Mouse (Mus musculus) kidney, postnatal 0 days (tissue): ENCODE results near the gene Zfp800. TPM values are rescaled to one million over a fixed set of nuclear protein-coding genes. Genes with fewer than 3 reads are reported as not detected.

Experiments
- ATAC-seq: fragments of 200-750 bp; cut with Nextera tagmentation; replicated peaks from 2 replicates; pipeline ENCODE4 v1.8.0; 2017; ENCODE audit warnings: low read depth, moderate number of reproducible peaks, moderate TSS enrichment, moderate library complexity; ENCODE audit not compliant: low FRiP score
- DNase-seq: peaks from one replicate; pipeline ENCODE4 v3.0.0-alpha.2; 2016; ENCODE audit warnings: low spot score
- H3K27ac ChIP-seq: fragments of 300-500 bp; sonication (generic); 2 replicates; pipeline ENCODE4 v1.5.1; 2014; ENCODE audit warnings: mild to moderate bottlenecking
- H3K27me3 ChIP-seq: fragments of 300-500 bp; sonication (generic); 2 replicates; pipeline ENCODE4 v1.6.1; 2014; ENCODE audit warnings: low read length, mixed read lengths; ENCODE audit not compliant: insufficient read depth
- H3K36me3 ChIP-seq: fragments of 300-500 bp; sonication (generic); 2 replicates; pipeline ENCODE4 v1.6.1; 2014; ENCODE audit warnings: low read length, mixed read lengths; ENCODE audit not compliant: insufficient read depth
- H3K4me1 ChIP-seq: fragments of 300-500 bp; sonication (generic); replicated peaks from 2 replicates; pipeline ENCODE4 v1.6.1; 2014; ENCODE audit warnings: antibody characterized with exemption, low read length, mixed read lengths; ENCODE audit not compliant: insufficient read depth
- H3K4me2 ChIP-seq: fragments of 300-500 bp; sonication (generic); 2 replicates; pipeline ENCODE4 v1.6.1; 2014; ENCODE audit warnings: mild to moderate bottlenecking, low read length, moderate library complexity, mixed read lengths
- H3K4me3 ChIP-seq: fragments of 300-500 bp; sonication (generic); replicated peaks from 2 replicates; pipeline ENCODE4 v1.5.1; 2014; ENCODE audit warnings: low read depth, low read length
- H3K9ac ChIP-seq: fragments of 300-500 bp; sonication (generic); 2 replicates; pipeline ENCODE4 v1.6.1; 2014; ENCODE audit warnings: low read depth, low read length
- H3K9me3 ChIP-seq: fragments of 300-500 bp; sonication (generic); replicated peaks from 2 replicates; pipeline ENCODE4 v1.6.1; 2016; ENCODE audit warnings: low read length, inconsistent platforms, mixed read lengths
- CTCF ChIP-seq: IDR thresholded peaks from 2 replicates; pipeline ENCODE4 v1.5.1; 2016; ENCODE audit warnings: antibody characterized with exemption, low read depth, mild to moderate bottlenecking, moderate library complexity
- WGBS: fragments of 180-500 bp; shearing (Covaris S2); extraction: QIAGEN DNeasy Blood & Tissue Kit; methylation state at CpG from one replicate; pipeline ENCODE4 v1.1.7; 2014; 5-methylcytosine and 5-hydroxymethylcytosine counted together
- polyA plus RNA-seq: library from polyadenylated mRNA; unstranded; fragments of >200 nt; fragmentation: Nextera tagmentation; extraction: Ambion mirVana; gene quantifications from 2 replicates; pipeline ENCODE4 v1.2.1, GENCODE M21; 2015

The Zfp800 gene
- 19.6 and 24.4 TPM in 2 replicates for polyA plus RNA-seq

DNA sequence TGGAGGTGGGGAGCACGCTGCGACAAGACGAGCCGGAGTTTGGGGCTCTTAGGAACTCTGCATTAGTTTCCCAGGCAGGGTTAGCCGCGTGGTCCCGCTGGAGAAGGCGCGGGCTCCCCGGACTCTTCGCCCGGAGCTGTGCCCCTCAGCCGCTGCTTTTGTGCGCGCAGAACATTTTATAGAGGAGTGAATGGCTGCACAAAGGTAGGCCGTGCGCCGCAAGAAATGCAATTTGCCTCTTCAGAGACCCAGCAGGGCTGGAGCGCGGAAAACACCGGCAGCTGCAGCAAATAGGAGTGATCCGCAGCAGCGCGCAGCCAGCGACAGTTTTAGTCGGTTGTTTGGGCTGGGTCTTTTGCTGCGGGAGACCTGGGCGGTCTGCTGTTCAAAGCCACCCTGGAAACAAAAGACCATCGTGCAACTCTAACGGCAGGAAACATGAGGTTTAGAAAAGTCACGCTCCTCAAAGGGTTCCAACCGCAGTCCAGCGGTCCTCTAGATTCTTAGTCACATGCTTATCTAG lies at the start of gene Zfp800:
TSS of gene Zfp800 (minus strand) at position 325 of the 523 bp plus-strand sequence.
- no peaks in the 10 kb centered on the region for H3K36me3 ChIP-seq
- H3K27me3 ChIP-seq, result peaks cover 11% of the 10 kb centered on the region
- H3K4me3 ChIP-seq, result peak within 1 kb of the TSS; percentile 44
- no peaks in the 10 kb centered on the region for H3K4me1 ChIP-seq
- DNase-seq (no peak), ATAC-seq (no peak)
- peak within 1 kb of the TSS; percentile 18 for H3K9ac ChIP-seq
- no peaks in the 10 kb centered on the region for H3K9me3 ChIP-seq
- 1% methylated on average over 33 of the region's 33 CpGs for WGBS
- no peak for TF ChIP-seq CTCF
- no peak within 1 kb of the TSS for H3K27ac ChIP-seq
- peak within 1 kb of the TSS; percentile 81 for H3K4me2 ChIP-seq

DNA sequence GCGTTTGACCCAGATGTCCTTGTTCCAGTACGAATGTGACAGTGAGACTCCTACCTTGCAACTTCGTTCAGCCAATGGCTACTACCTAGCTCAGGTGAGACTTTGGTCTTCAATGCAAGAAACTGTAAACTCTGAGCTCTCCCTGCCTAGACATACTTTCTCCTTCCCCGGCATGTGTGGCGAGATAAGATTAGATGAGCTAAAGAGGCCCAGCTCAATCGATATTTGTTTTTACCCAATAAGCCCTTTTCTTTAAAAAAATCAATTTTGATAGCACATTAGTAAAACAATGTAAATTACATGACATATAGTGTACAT lies 33.7 kb upstream of the Zfp800 start:
- Histone ChIP-seq H3K4me2 (no peak overlapping the region), H3K9me3 (no peaks in the 10 kb centered on the region), H3K4me1 (no peaks in the 10 kb centered on the region), H3K4me3 (no peak overlapping the region), H3K27me3 (no peaks in the 10 kb centered on the region), H3K36me3 (no peaks in the 10 kb centered on the region), H3K9ac (no peak overlapping the region), H3K27ac (no peak overlapping the region)
- ATAC-seq, result no peak
- 81% methylated on average over 6 of the region's 6 CpGs for WGBS
- no peak for TF ChIP-seq CTCF
- no peak for DNase-seq

DNA sequence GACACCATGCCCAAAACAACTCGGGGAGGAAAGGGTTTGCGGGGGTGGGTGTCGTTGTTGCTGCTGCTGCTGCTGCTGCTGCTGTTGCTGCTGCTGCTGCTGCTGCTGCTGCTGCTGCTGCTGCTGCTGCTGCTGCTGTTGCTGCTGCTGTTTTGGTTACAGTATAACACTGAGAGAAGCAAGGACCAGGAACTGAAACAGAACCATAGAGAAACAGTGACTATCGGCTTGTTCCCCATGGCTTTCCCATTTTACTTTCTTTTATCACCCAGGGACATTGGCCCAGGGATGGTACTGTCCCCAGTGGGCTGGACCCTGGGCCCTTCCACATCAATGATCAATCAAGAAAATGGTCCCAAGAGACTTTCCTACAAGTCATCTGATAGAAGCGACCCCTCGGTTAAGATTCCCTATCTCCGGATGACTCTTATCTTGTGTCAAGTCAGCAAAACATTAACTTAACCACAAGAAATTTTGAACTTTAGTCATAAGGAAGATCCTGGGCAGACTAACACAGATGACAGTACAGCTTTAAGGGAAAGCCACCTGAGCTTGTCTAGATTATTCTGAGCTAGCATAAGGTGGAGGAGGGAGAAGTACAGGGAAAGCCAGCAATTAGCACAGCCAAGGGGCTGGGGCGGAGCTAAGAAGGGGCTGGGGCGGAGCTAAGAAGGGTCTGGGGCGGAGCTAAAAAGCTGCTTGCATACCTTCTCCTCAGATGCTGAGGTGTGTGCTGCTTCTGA lies 33.2 kb upstream of the Zfp800 start:
- Histone ChIP-seq H3K4me1 (no peaks in the 10 kb centered on the region), H3K27ac (no peak overlapping the region), H3K4me2 (no peak overlapping the region), H3K9ac (no peak overlapping the region), H3K9me3 (no peaks in the 10 kb centered on the region), H3K4me3 (no peak overlapping the region), H3K36me3 (peaks cover 3% of the 10 kb centered on the region; the same call in 1 of the 2 replicates), H3K27me3 (no peaks in the 10 kb centered on the region)
- no peak for TF ChIP-seq CTCF
- ATAC-seq (no peak), DNase-seq (no peak)
- 75% methylated on average over 10 of the region's 10 CpGs for WGBS

DNA sequence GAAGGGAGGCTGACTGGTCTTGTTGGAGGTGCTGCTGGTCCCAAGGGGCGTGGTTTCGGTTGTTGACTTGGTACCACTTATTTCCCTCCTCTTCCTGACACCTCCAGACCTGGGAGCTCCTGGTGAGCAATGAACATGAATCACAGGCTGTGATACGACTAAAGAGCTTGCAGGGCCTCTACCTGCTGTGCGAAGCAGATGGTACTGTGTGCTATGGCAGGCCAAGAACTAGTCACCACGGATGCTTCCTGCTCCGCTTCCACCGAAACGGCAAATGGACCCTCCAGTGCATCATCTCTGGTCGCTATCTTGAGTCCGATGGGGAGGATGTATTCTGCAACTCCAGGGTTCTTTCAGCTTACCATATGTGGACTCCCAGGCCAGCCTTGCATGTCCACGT lies 32.1 kb upstream of the Zfp800 start:
- TF ChIP-seq CTCF, result no peak
- no peaks in the 10 kb centered on the region for H3K4me1 ChIP-seq
- WGBS, result 88% methylated on average over 11 of the region's 11 CpGs
- ATAC-seq, result no peak
- no peaks in the 10 kb centered on the region for H3K27me3 ChIP-seq
- DNase-seq, result no peak
- H3K4me2 ChIP-seq, result no peak overlapping the region
- H3K36me3 ChIP-seq, result peaks cover 5% of the 10 kb centered on the region; the same call in 1 of the 2 replicates
- no peak overlapping the region for H3K4me3 ChIP-seq
- H3K9ac ChIP-seq, result no peak overlapping the region
- no peak overlapping the region for H3K27ac ChIP-seq
- H3K9me3 ChIP-seq, result no peaks in the 10 kb centered on the region

DNA sequence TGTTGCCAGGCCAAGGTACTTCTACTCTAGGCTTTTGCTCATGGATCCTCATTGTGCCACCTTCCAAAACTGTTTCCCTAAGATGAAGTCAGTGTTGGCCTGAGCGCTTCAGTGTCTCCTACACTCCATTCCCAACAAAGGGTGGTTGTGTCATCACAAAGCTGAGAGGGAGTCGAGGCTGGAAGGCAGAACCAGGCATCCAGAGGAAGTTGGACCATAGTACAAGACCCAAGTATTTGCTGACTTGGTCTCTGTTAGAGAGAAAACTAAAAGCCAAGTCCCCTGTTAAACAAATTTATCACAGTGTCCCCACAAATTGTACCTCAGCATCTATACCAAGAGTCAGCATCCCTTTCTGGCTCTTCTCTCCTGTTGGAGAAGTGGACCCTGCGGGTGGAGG lies 30.5 kb upstream of the Zfp800 start, which contains the start of gene Gcc1:
TSS of gene Gcc1 (minus strand) at position 101 of the 400 bp plus-strand sequence.
- Histone ChIP-seq H3K36me3 (peaks cover 5% of the 10 kb centered on the region; the same call in 1 of the 2 replicates), H3K27me3 (no peaks in the 10 kb centered on the region), H3K4me1 (0 out of 2 replicates have a peak, but pooled peaks cover 3% of the 10 kb centered on the region), H3K4me2 (no peak within 1 kb of the TSS), H3K9me3 (no peaks in the 10 kb centered on the region), H3K27ac (no peak within 1 kb of the TSS), H3K9ac (no peak within 1 kb of the TSS), H3K4me3 (no peak within 1 kb of the TSS)
- no peak for ATAC-seq
- 91% methylated on average over 3 of the region's 3 CpGs for WGBS
- no peak for TF ChIP-seq CTCF
- no peak for DNase-seq

DNA sequence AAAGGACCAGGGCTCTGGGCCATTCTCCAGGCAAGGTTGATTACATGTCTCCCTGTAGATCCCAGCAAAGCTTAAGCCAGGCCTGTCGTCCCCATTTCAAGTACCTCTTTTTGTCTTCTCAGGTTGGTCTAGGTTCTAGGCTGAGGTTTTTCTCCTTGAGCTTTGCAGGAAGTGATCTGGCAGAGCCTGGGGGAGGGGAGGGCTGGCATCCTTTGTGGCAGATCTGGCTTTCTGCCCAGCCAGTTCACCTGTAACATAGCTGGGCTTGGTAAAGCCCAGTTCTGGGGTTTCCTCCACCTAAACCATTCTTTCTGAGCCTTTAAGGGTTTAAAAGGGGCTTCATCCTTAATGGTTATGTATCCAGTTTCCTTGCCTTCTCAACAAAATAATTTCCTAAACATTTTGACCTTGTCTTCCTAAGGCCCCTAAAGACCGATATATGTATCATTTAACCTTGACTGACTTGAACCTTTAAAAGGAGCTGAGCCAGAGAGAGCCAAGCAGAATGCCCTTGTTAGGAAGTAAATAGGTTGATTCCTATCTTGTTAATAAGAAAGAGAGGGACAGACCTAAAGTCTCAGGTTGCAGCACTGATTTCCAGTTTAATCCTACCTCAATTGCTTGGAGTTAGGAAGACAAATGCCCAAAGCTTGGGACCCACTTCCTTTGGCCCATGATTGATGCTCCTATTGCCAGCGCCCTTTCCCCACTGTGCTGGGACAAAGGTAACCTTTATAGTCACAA lies 29.5 kb upstream of the Zfp800 start, which contains the start of gene Fscn3:
TSS of gene Fscn3 (plus strand) at position 694 of the 744 bp plus-strand sequence.
- H3K4me3 ChIP-seq, result no peak within 1 kb of the TSS
- no peaks in the 10 kb centered on the region for H3K27me3 ChIP-seq
- no peak for DNase-seq
- no peak within 1 kb of the TSS for H3K4me2 ChIP-seq
- H3K27ac ChIP-seq, result no peak within 1 kb of the TSS
- peaks cover 5% of the 10 kb centered on the region; the same call in 1 of the 2 replicates for H3K36me3 ChIP-seq
- WGBS, result 76% methylated on average over 3 of the region's 3 CpGs
- no peaks in the 10 kb centered on the region for H3K9me3 ChIP-seq
- H3K4me1 ChIP-seq, result 0 out of 2 replicates have a peak, but pooled peaks cover 3% of the 10 kb centered on the region
- TF ChIP-seq CTCF, result no peak
- ATAC-seq, result no peak
- H3K9ac ChIP-seq, result no peak within 1 kb of the TSS
